19 mouse cellular contexts compared by ENCODE assay signal in the genomic region with DNA sequence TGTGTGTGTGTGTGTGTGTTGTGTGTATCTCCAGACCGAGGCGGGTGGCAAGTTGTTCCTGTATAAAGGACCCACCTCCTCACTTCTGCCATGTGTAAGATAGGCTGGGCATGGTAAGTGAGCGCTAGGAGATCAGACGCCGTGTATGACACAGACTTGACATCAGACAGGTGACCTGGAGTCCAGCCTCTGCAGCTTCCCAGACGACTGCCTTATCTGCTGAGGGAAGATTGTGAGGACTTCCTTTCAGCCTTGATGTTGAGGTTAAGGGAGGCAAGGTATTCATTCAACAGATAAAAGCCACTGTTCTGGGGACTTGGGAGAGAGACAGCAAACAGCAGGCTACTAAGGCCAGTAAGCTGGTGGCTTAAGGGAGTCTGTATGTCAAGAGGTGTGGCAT. TPM values are rescaled to one million over a fixed set of nuclear protein-coding genes. Genes with fewer than 3 reads are reported as not detected.
DNase-seq lines count a peak whose midpoint lies in the region; ATAC-seq and TF ChIP-seq lines count a peak whose summit lies in the region.
"Had no signal": no experiment of that assay in that cellular context is flagged by ENCODE, and none has a peak within 500 bp of the region (broad histone marks: within the 10 kb centered on the region; RNA-seq: fewer than 3 reads in every experiment).

No protein-coding gene starts in this region.

- no peaks in the 10 kb centered on the region for H3K9me3 ChIP-seq in heart, embryonic 10.5 days
- H3K9me3 ChIP-seq: forebrain, embryonic 12.5 days; heart, embryonic 15.5 days; hindbrain, embryonic 10.5 days had no signal

- ATAC-seq in megakaryocyte progenitor cell, adult 5-6 weeks (replicated peaks; ENCODE audit: poor library complexity): peak; percentile 74

- no peak for TF ChIP-seq CTCF in bone marrow, adult 2 months (IDR thresholded peaks at IDR 0.05; ENCODE audit: control insufficient read depth, insufficient read depth, low read length)
- TF ChIP-seq CTCF in left cerebral cortex, adult 2 months (IDR thresholded peaks at IDR 0.05): no peak

- H3K36me3 ChIP-seq in heart, embryonic 10.5 days: no peaks in the 10 kb centered on the region
- H3K36me3 ChIP-seq: forebrain, embryonic 12.5 days; heart, embryonic 15.5 days had no signal

- intact Hi-C loops in left cerebral cortex, adult 2 months (cut with DNase I): no loop called here
- intact Hi-C loops in left cerebral cortex, postnatal 25 days (cut with DNase I): no loop called here

- no peak for DNase-seq in heart, embryonic 10.5 days (ENCODE audit: low spot score)
- no peak for DNase-seq in heart, adult 8-10 months (ENCODE audit: low spot score)
- DNase-seq in liver: peak; percentile 49
- no peak for DNase-seq in left cerebral cortex, adult 2 months (ENCODE audit: extremely low spot score in 1 of 2, low spot score in 2 of 2)
- no peak for DNase-seq in urinary bladder, adult 18-20 months (ENCODE audit: low spot score in 2 of 2)
- no peak for DNase-seq in left cerebral cortex, postnatal 25 days (ENCODE audit: low spot score in 2 of 2)
- DNase-seq: adrenal gland, postnatal 14 days; cerebellum, adult 9-10 months; gastrocnemius, postnatal 36 days; lung, postnatal 14 days; right cerebral cortex, postnatal 25 days had no signal

- no peaks in the 10 kb centered on the region for H3K27me3 ChIP-seq in heart, embryonic 10.5 days (ENCODE audit: insufficient read depth, poor library complexity, severe bottlenecking)
- H3K27me3 ChIP-seq: CH12.LX; forebrain, embryonic 12.5 days; heart, embryonic 15.5 days had no signal

- peaks cover 67% of the 10 kb centered on the region for H3K4me1 ChIP-seq in heart, embryonic 10.5 days
- peaks cover 12% of the 10 kb centered on the region for H3K4me1 ChIP-seq in bone marrow, adult 2 months (ENCODE audit: control insufficient read depth, insufficient read depth, low read length)

- TF ChIP-seq POLR2A in bone marrow, adult 2 months (IDR thresholded peaks at IDR 0.05; ENCODE audit: borderline replicate concordance, control insufficient read depth, low read depth, low read length): no peak

- 0 out of 2 replicates have a peak overlapping the region, but pooled peaks have one; percentile 36 for H3K27ac ChIP-seq in heart, embryonic 10.5 days
- H3K27ac ChIP-seq in bone marrow, adult 2 months (ENCODE audit: control insufficient read depth, insufficient read depth, low read depth, low read length, poor library complexity): peak overlapping the region; percentile 28; the same call in 1 of the 2 replicates
- no peak overlapping the region for H3K27ac ChIP-seq in left cerebral cortex, adult 2 months
- H3K27ac ChIP-seq: forebrain, embryonic 12.5 days; heart, embryonic 15.5 days; hindbrain, embryonic 10.5 days; layer of hippocampus, adult 2 months; stomach, postnatal 0 days had no signal

- H3K4me3 ChIP-seq in heart, embryonic 10.5 days: no peak overlapping the region
- H3K4me3 ChIP-seq in bone marrow, adult 2 months (replicated peaks; ENCODE audit: control insufficient read depth, low read depth, low read length): no peak overlapping the region
- no peak overlapping the region for H3K4me3 ChIP-seq in left cerebral cortex, adult 2 months
- H3K4me3 ChIP-seq: forebrain, embryonic 12.5 days; heart, embryonic 15.5 days; hindbrain, embryonic 10.5 days; layer of hippocampus, adult 2 months had no signal

- 19% methylated on average over 6 of the region's 6 CpGs for WGBS in heart, embryonic 10.5 days
- 33% methylated on average over 6 of the region's 6 CpGs for WGBS in bone marrow, adult 2 months

RNA-seq across cellular contexts. Expression of gene Cmip, which starts 6.6 kb away (rescaled TPM):
- polyA plus RNA-seq in heart, embryonic 10.5 days (2016; fragmentation: Nextera tagmentation; extraction: Ambion mirVana): 6.4 and 8.3 TPM in 2 replicates
- 10 to 100 TPM; 14.4 to 20.4 (median 16.3) TPM for total RNA-seq in heart, adult 8-10 months (2022)
- polyA plus RNA-seq in bone marrow, adult 2 months (2011; ENCODE audit: insufficient read depth, insufficient read length, low replicate concordance, missing spikeins): 11.5 and 16.2 TPM in 2 replicates
- 36.5 and 37.5 TPM in 2 replicates for total RNA-seq in megakaryocyte progenitor cell, adult 5-6 weeks (2015)
- total RNA-seq in megakaryocyte progenitor cell, adult 5-6 weeks (2017): 9.5 TPM in 2 replicates
- 100 to 1,000 TPM; 339 to 342 TPM for total RNA-seq in left cerebral cortex, adult 2 months (2021)
- total RNA-seq in left cerebral cortex, postnatal 25 days (2021): 100 to 1,000 TPM; 325 to 362 TPM

Comparison
In these comparisons a context has a peak if more than half of its experiments do, and no peak if none do; other contexts are left out.
1. RNA of gene Cmip, which starts 6.6 kb away (total RNA-seq): 325 to 362 TPM in left cerebral cortex, postnatal 25 days and 339 to 342 TPM in left cerebral cortex, adult 2 months; 9.5 to 37.5 TPM in megakaryocyte progenitor cell, adult 5-6 weeks and 14.4 to 20.4 TPM in heart, adult 8-10 months; every median in the first group is over 4 times any median in the second.